Mouse (Mus musculus) intestine, embryonic 14.5 days (tissue): ENCODE results near the gene Foxa3. TPM values are rescaled to one million over a fixed set of nuclear protein-coding genes. Genes with fewer than 3 reads are reported as not detected.

Experiments used
- ATAC-seq: fragments of 200-750 bp; cut with Nextera tagmentation; replicated peaks from 2 replicates; pipeline ENCODE4 v1.8.0; 2017; ENCODE audit warnings: low read depth, moderate number of reproducible peaks, moderate TSS enrichment, moderate library complexity; ENCODE audit not compliant: low FRiP score, low TSS enrichment
- DNase-seq: peaks from one replicate; pipeline ENCODE4 v3.0.0-alpha.2; 2018; ENCODE audit warnings: low spot score
- H3K27ac ChIP-seq: fragments of 300-500 bp; sonication (generic); 2 replicates; pipeline ENCODE4 v1.5.1; 2014; ENCODE audit warnings: low read depth, mild to moderate bottlenecking, control low read depth
- H3K27me3 ChIP-seq: fragments of 300-500 bp; sonication (generic); replicated peaks from 2 replicates; pipeline ENCODE4 v1.6.1; 2014; ENCODE audit warnings: low read length, control low read depth; ENCODE audit not compliant: control insufficient read depth, insufficient read depth
- H3K36me3 ChIP-seq: fragments of 300-500 bp; sonication (generic); 2 replicates; pipeline ENCODE4 v1.6.1; 2014; ENCODE audit warnings: low read length, control low read depth; ENCODE audit not compliant: control insufficient read depth, insufficient read depth
- H3K4me1 ChIP-seq: fragments of 300-500 bp; sonication (generic); replicated peaks from 2 replicates; pipeline ENCODE4 v1.6.1; 2014; ENCODE audit warnings: low read length, control low read depth, mixed read lengths; ENCODE audit not compliant: control insufficient read depth, insufficient read depth
- H3K4me2 ChIP-seq: fragments of 300-500 bp; sonication (generic); 2 replicates; pipeline ENCODE4 v1.6.1; 2014; ENCODE audit warnings: low read length
- H3K4me3 ChIP-seq: fragments of 300-500 bp; sonication (generic); 2 replicates; pipeline ENCODE4 v1.5.1; 2014; ENCODE audit warnings: low read depth, low read length, control low read depth, mixed read lengths
- H3K9ac ChIP-seq: fragments of 300-500 bp; sonication (generic); 2 replicates; pipeline ENCODE4 v1.6.1; 2014; ENCODE audit warnings: mild to moderate bottlenecking, low read length
- H3K9me3 ChIP-seq: fragments of 300-500 bp; sonication (generic); 2 replicates; pipeline ENCODE4 v1.6.1; 2016; ENCODE audit warnings: low read length, control low read depth; ENCODE audit not compliant: control insufficient read depth
- WGBS: fragments of 180-500 bp; shearing (Covaris S2); extraction: QIAGEN DNeasy Blood & Tissue Kit; methylation state at CpG from one replicate; pipeline ENCODE4 v1.1.7; 2014; 5-methylcytosine and 5-hydroxymethylcytosine counted together
- polyA plus RNA-seq: library from polyadenylated mRNA; unstranded; fragments of >200 nt; fragmentation: Nextera tagmentation; extraction: Ambion mirVana; gene quantifications from 2 replicates; pipeline ENCODE4 v1.2.1, GENCODE M21; 2014

The Foxa3 gene
- polyA plus RNA-seq, 1 experiment from 2014 or later, result 21.6 TPM

GRCm38 (mm10) chr7:19006476-19006875, 16.9 kb downstream of the Foxa3 start:
- Histone ChIP-seq H3K4me2 (peak overlapping the region; percentile 97), H3K27ac (peak overlapping the region; percentile 43; the same call in 1 of the 2 replicates), H3K9ac (no peak overlapping the region), H3K4me1 (peaks cover 34% of the 10 kb centered on the region), H3K36me3 (peaks cover 27% of the 10 kb centered on the region), H3K4me3 (0 out of 2 replicates have a peak overlapping the region, but pooled peaks have one; percentile 3), H3K27me3 (no peaks in the 10 kb centered on the region), H3K9me3 (no peaks in the 10 kb centered on the region)
- WGBS, result 4% methylated on average over 12 of the region's 12 CpGs
- ATAC-seq (no peak; the same call in 1 of the 2 replicates), DNase-seq (peak; percentile 91)

DNA sequence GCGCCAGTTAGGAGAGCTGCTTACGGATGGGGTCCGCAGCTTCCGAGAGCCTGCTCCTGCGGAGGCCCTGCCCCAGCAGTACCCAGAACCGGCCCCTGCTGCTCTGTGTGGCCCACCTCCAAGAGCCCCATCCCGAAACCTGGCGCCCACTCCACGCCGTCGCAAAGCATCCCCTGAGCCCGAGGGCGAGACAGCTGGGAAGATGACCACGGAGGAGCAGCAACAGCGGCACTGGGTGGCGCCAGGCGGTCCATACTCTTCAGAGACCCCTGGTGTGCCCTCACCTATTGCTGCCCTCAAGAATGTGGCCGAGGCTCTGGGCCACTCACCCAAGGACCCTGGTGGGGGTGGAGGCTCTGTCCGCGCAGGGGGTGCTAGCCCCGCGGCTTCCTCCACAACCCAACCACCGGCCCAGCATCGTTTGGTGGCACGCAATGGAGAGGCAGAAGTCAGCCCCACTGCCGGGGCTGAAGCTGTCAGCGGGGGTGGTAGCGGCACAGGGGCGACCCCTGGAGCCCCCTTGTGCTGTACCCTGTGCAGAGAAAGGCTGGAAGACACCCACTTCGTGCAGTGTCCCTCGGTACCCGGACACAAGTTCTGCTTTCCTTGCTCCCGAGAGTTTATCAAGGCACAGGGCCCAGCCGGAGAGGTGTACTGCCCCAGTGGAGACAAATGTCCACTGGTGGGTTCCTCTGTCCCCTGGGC, 17.8 kb downstream of the Foxa3 start:
- DNase-seq (no peak), ATAC-seq (no peak)
- H3K36me3 ChIP-seq, result peaks cover 27% of the 10 kb centered on the region
- 79% methylated on average over 34 of the region's 34 CpGs for WGBS
- H3K9me3 ChIP-seq, result no peaks in the 10 kb centered on the region
- H3K4me1 ChIP-seq, result peaks cover 41% of the 10 kb centered on the region
- peak overlapping the region; percentile 92 for H3K4me3 ChIP-seq
- no peak overlapping the region for H3K27ac ChIP-seq
- peak overlapping the region; percentile 97 for H3K4me2 ChIP-seq
- peak overlapping the region; percentile 80; the same call in 1 of the 2 replicates for H3K9ac ChIP-seq
- no peaks in the 10 kb centered on the region for H3K27me3 ChIP-seq

DNA sequence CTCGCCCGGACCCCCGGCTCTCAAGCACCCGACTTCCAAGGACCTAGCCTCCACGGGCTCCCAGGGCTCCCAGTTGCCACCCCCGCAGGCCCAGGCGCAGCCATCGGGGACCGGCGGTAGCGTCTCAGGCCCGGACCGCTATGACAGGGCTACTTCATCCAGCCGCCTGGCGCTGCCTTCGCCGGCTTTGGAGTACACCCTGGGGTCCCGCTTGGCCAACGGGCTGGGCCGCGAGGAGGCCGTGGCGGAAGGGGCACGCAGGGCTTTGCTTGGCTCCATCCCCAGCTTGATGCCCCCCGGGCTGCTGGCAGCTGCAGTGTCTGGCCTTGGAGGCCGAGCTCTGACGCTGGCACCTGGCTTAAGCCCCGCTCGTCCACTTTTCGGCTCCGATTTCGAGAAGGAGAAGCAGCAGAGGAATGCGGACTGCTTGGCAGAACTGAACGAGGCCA, 18.7 kb downstream of the Foxa3 start:
- H3K9ac ChIP-seq, result peak overlapping the region; percentile 80
- peak overlapping the region; percentile 97 for H3K4me2 ChIP-seq
- H3K9me3 ChIP-seq, result no peaks in the 10 kb centered on the region
- H3K4me3 ChIP-seq, result peak overlapping the region; percentile 92
- ATAC-seq (no peak), DNase-seq (peak; percentile 69)
- peaks cover 27% of the 10 kb centered on the region for H3K36me3 ChIP-seq
- H3K4me1 ChIP-seq, result peaks cover 41% of the 10 kb centered on the region
- H3K27me3 ChIP-seq, result no peaks in the 10 kb centered on the region
- peak overlapping the region; percentile 95 for H3K27ac ChIP-seq
- WGBS, result 4% methylated on average over 34 of the region's 34 CpGs

DNA sequence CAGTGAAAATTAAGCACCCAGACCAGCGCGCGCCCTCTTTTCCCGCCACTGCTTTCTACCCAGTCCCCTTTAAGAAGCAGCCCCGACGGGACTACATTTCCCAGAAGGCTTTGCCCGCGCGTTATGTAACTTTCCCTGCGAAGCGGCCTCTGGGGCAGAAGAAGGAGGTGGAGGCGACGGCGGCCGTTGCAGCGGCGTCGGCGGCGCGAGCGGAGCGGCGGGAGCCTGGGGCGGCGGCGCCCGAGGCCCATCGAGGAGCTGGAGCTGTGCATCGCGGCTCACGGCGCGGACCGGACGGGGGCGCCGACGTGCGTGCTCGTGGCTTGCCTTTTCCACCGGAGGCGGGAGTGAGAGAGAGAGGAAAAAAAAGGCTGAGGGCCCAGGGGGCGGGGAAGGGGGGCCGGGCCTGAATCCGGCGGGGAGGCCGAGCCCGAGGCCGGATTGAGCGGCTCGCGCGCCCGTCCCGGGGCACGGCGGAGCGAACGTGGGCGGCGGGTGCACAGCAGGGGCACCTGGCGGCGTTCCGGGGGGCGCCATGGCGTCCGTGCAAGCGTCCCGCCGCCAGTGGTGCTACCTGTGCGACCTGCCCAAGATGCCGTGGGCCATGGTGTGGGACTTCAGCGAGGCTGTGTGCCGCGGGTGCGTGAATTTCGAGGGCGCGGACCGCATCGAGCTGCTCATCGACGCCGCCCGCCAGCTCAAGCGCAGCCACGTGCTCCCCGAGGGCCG, 19.3 kb downstream of the Foxa3 start, which contains the start of gene Irf2bp1:
Irf2bp1 (plus strand) TSS at position 143 of the 729 bp plus-strand sequence.
- under 1% methylated on average over 76 of the region's 90 CpGs for WGBS
- no peaks in the 10 kb centered on the region for H3K9me3 ChIP-seq
- peaks cover 41% of the 10 kb centered on the region for H3K4me1 ChIP-seq
- DNase-seq, result peak; percentile 97
- peaks cover 27% of the 10 kb centered on the region for H3K36me3 ChIP-seq
- peak; percentile 22; the same call in 1 of the 2 replicates for ATAC-seq
- H3K4me2 ChIP-seq, result peak within 1 kb of the TSS; percentile 97
- H3K27me3 ChIP-seq, result no peaks in the 10 kb centered on the region
- H3K4me3 ChIP-seq, result peak within 1 kb of the TSS; percentile 92
- peak within 1 kb of the TSS; percentile 80 for H3K9ac ChIP-seq
- peak within 1 kb of the TSS; percentile 95 for H3K27ac ChIP-seq

DNA sequence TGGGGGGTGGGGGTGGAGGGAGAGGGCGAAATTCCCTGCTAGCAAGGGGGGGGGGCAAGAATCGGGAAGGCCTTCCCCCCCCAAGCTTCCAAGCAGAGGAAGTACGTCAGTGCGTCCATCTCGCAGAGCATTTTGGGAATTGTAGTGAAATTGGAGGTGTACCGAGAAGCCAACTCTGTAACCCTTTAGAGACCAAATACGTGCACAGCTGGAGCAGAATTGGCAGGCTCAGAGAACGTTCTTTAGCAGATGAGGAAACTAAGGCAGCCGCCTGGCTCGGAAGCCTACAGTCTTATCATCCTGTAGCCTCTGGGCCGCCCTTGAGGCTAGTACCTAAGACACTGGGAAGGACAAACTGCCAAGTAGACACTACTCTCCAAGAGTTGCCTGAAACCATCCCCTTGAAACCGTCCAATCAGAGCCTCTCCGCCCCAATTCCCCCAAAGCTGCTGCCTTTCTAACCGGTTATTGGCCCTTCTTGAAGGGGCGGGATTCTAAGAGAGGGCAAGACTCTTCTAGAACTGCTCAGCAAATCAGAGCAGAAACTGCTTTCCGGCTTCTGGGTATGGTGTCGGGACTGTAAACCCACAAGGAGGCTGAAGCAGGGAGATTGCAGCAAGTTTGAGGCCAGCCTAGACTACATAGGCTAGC, 20.4 kb downstream of the Foxa3 start:
- DNase-seq (peak; percentile 88), ATAC-seq (peak; percentile 16)
- Histone ChIP-seq H3K27me3 (no peaks in the 10 kb centered on the region), H3K9me3 (no peaks in the 10 kb centered on the region), H3K4me1 (peaks cover 37% of the 10 kb centered on the region), H3K27ac (peak overlapping the region; percentile 65), H3K9ac (peak overlapping the region; percentile 54), H3K36me3 (peaks cover 27% of the 10 kb centered on the region), H3K4me3 (peak overlapping the region; percentile 37), H3K4me2 (peak overlapping the region; percentile 68)
- 2% methylated on average over 17 of the region's 17 CpGs for WGBS

DNA sequence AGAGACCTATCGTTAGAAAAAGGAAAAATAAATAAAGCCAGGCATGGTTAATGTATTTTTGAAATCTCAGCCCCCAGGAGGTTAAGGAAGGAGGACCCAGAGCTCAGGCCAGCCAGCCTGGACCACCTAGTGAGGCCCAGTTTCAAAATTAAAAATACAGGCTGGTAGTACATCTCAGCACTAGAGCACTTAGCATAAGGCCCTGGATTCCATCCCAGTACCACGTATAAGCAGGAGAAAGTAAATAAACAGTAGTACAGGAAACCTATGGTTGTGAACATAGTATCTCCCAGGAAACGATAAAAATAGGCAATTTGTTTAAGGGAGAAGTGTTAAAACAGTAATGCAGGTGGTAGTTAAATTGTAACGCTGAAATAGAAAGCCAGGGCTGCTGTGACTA, 21.2 kb downstream of the Foxa3 start:
- H3K36me3 ChIP-seq, result peaks cover 23% of the 10 kb centered on the region
- peak overlapping the region; percentile 65 for H3K27ac ChIP-seq
- no peaks in the 10 kb centered on the region for H3K27me3 ChIP-seq
- H3K4me2 ChIP-seq, result peak overlapping the region; percentile 68
- DNase-seq (no peak), ATAC-seq (no peak)
- H3K9me3 ChIP-seq, result no peaks in the 10 kb centered on the region
- 19% methylated on average over 4 of the region's 4 CpGs for WGBS
- H3K9ac ChIP-seq, result peak overlapping the region; percentile 54; the same call in 1 of the 2 replicates
- H3K4me1 ChIP-seq, result peaks cover 37% of the 10 kb centered on the region
- H3K4me3 ChIP-seq, result peak overlapping the region; percentile 37

DNA sequence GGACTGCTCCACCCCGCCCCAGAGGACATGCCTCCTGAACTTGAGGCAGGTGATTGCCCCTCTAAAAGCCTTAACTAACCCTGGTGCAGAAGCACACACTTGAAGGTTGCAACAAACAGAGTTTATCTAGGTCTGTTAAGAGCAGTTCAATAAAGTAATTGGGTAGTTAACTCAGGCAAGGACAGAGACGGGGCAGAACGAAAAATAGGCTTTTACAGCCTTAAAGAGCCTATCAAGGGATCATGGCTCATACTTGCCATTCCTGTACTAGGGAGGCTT, 21.6 kb downstream of the Foxa3 start:
- Histone ChIP-seq H3K27me3 (no peaks in the 10 kb centered on the region), H3K27ac (peak overlapping the region; percentile 65), H3K4me3 (no peak overlapping the region), H3K4me2 (no peak overlapping the region), H3K9me3 (no peaks in the 10 kb centered on the region), H3K4me1 (peaks cover 37% of the 10 kb centered on the region), H3K36me3 (peaks cover 20% of the 10 kb centered on the region), H3K9ac (no peak overlapping the region)
- DNase-seq (no peak), ATAC-seq (no peak)
- 58% methylated on average over 3 of the region's 3 CpGs for WGBS

- ATAC-seq (no peak), DNase-seq (peak; percentile 73)
- Histone ChIP-seq H3K27ac (peak overlapping the region; percentile 65; the same call in 1 of the 2 replicates), H3K27me3 (no peaks in the 10 kb centered on the region), H3K9ac (peak overlapping the region; percentile 45), H3K4me1 (peaks cover 35% of the 10 kb centered on the region), H3K9me3 (no peaks in the 10 kb centered on the region), H3K4me2 (peak overlapping the region; percentile 63), H3K4me3 (peak overlapping the region; percentile 38), H3K36me3 (peaks cover 21% of the 10 kb centered on the region)
- WGBS, result 31% methylated on average over 18 of the region's 18 CpGs
Observed at GRCm38 (mm10) chr7:19001066-19001806, 22.1 kb downstream of the Foxa3 start.
